Mouse (Mus musculus): Measurements from ENCODE around the gene H13.

The H13 gene

GRCm38 (mm10) chr2:152741153-152742041, 72.1 kb downstream of the H13 start:
- Histone ChIP-seq H3K9me3 (ENCODE audit: low read length) (no peaks in the 10 kb centered on the region), H3K27me3 (ENCODE audit: insufficient read depth, low read length) (peaks cover 7% of the 10 kb centered on the region), H3K4me3 (replicated peaks; ENCODE audit: low read length) (peak overlapping the region; percentile 63), H3K36me3 (ENCODE audit: insufficient read depth, low read length) (peaks cover 7% of the 10 kb centered on the region; the same call in 1 of the 2 replicates), H3K4me1 (replicated peaks; ENCODE audit: low read depth, low read length) (peaks cover 54% of the 10 kb centered on the region)
- TF ChIP-seq POU5F1 (IDR thresholded peaks at IDR 0.05; ENCODE audit: borderline replicate concordance, low read length) (no peak), CTCF (conservative IDR thresholded peaks at IDR 0.05; ENCODE audit: low read length) (no peak), NANOG (IDR thresholded peaks at IDR 0.05; ENCODE audit: borderline replicate concordance, low read length) (no peak)

- no peak for TF ChIP-seq POU5F1 (IDR thresholded peaks at IDR 0.05; ENCODE audit: borderline replicate concordance, low read length)
- TF ChIP-seq CTCF (conservative IDR thresholded peaks at IDR 0.05; ENCODE audit: low read length): peak; percentile 60
- peaks cover 45% of the 10 kb centered on the region for H3K4me1 ChIP-seq (replicated peaks; ENCODE audit: low read depth, low read length)
- H3K36me3 ChIP-seq (ENCODE audit: insufficient read depth, low read length): peaks cover 6% of the 10 kb centered on the region; the same call in 1 of the 2 replicates
- H3K27me3 ChIP-seq (ENCODE audit: insufficient read depth, low read length): no peaks in the 10 kb centered on the region
- H3K9me3 ChIP-seq (ENCODE audit: low read length): no peaks in the 10 kb centered on the region
- H3K4me3 ChIP-seq (replicated peaks; ENCODE audit: low read length): no peak overlapping the region
Observed at GRCm38 (mm10) chr2:152742435-152742834, 73.2 kb downstream of the H13 start.

GRCm38 (mm10) chr2:152753944-152754711, 84.9 kb downstream of the H13 start, which contains the start of gene Cox4i2:
TSS of gene Cox4i2 (plus strand) at chr2:152754173.
- no peaks in the 10 kb centered on the region for H3K36me3 ChIP-seq (ENCODE audit: insufficient read depth, low read length)
- H3K9me3 ChIP-seq (ENCODE audit: low read length): no peaks in the 10 kb centered on the region
- TF ChIP-seq CTCF (conservative IDR thresholded peaks at IDR 0.05; ENCODE audit: low read length): no peak
- TF ChIP-seq NANOG (IDR thresholded peaks at IDR 0.05; ENCODE audit: borderline replicate concordance, low read length): no peak
- TF ChIP-seq POU5F1 (IDR thresholded peaks at IDR 0.05; ENCODE audit: borderline replicate concordance, low read length): no peak
- H3K4me3 ChIP-seq (replicated peaks; ENCODE audit: low read length): peak within 1 kb of the TSS; percentile 69
- peaks cover 60% of the 10 kb centered on the region for H3K27me3 ChIP-seq (ENCODE audit: insufficient read depth, low read length)
- peaks cover 19% of the 10 kb centered on the region for H3K4me1 ChIP-seq (replicated peaks; ENCODE audit: low read depth, low read length)

- Histone ChIP-seq H3K36me3 (ENCODE audit: insufficient read depth, low read length) (no peaks in the 10 kb centered on the region), H3K4me1 (replicated peaks; ENCODE audit: low read depth, low read length) (peaks cover 24% of the 10 kb centered on the region), H3K4me3 (replicated peaks; ENCODE audit: low read length) (no peak overlapping the region), H3K9me3 (ENCODE audit: low read length) (no peaks in the 10 kb centered on the region), H3K27me3 (ENCODE audit: insufficient read depth, low read length) (peaks cover 50% of the 10 kb centered on the region)
- no peak for TF ChIP-seq POU5F1 (IDR thresholded peaks at IDR 0.05; ENCODE audit: borderline replicate concordance, low read length)
- no peak for TF ChIP-seq CTCF (conservative IDR thresholded peaks at IDR 0.05; ENCODE audit: low read length)
- TF ChIP-seq NANOG (IDR thresholded peaks at IDR 0.05; ENCODE audit: borderline replicate concordance, low read length): no peak
Observed at GRCm38 (mm10) chr2:152756474-152757393, 87.5 kb downstream of the H13 start.

GRCm38 (mm10) chr2:152757478-152757877, 88.2 kb downstream of the H13 start:
- Histone ChIP-seq H3K27me3 (ENCODE audit: insufficient read depth, low read length) (peaks cover 46% of the 10 kb centered on the region), H3K4me1 (replicated peaks; ENCODE audit: low read depth, low read length) (peaks cover 24% of the 10 kb centered on the region), H3K9me3 (ENCODE audit: low read length) (no peaks in the 10 kb centered on the region), H3K36me3 (ENCODE audit: insufficient read depth, low read length) (no peaks in the 10 kb centered on the region), H3K4me3 (replicated peaks; ENCODE audit: low read length) (no peak overlapping the region)
- no peak for TF ChIP-seq CTCF (conservative IDR thresholded peaks at IDR 0.05; ENCODE audit: low read length)
- TF ChIP-seq NANOG (IDR thresholded peaks at IDR 0.05; ENCODE audit: borderline replicate concordance, low read length): no peak
- no peak for TF ChIP-seq POU5F1 (IDR thresholded peaks at IDR 0.05; ENCODE audit: borderline replicate concordance, low read length)

All from E14TG2a.4 (cell line).